ENCODE assay signal across 7 mouse cellular contexts in the genomic region with DNA sequence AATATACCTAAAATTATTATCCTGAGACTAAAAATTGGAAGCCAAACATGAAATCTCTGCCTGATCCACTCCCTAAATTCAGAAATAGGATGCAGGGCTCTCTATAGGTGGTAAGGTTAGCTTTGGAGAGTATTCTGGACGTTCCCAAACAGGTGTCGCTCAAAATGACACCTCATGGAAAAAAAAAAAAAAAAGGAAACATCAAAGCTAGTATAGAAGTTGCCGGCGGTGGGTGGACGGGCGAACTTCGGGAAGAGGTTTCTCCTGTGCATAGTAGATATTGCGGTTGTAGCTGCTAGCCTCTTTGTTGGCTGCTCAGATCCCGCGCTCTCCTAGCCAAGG. TPM values are rescaled to one million over a fixed set of nuclear protein-coding genes. Genes with fewer than 3 reads are reported as not detected.
DNase-seq lines count a peak whose midpoint lies in the region; ATAC-seq and TF ChIP-seq lines count a peak whose summit lies in the region.

No protein-coding gene starts in this region.

- DNase-seq in lung, postnatal 0 days (ENCODE audit: low spot score), result no peak
- no peak for DNase-seq in lung, postnatal 10 days
- no peak for DNase-seq in B cell, adult 2 months

- WGBS in lung, postnatal 0 days, result 1% methylated on average over 10 of the region's 10 CpGs
- under 1% methylated on average over 10 of the region's 10 CpGs for WGBS in forebrain, embryonic 12.5 days
- under 1% methylated on average over 10 of the region's 10 CpGs for WGBS in limb, embryonic 13.5 days
- WGBS in stomach, embryonic 14.5 days, result 2% methylated on average over 10 of the region's 10 CpGs

- no peaks in the 10 kb centered on the region for H3K27me3 ChIP-seq in lung, postnatal 0 days (replicated peaks; ENCODE audit: insufficient read depth, low read length)
- no peaks in the 10 kb centered on the region for H3K27me3 ChIP-seq in forebrain, embryonic 12.5 days
- H3K27me3 ChIP-seq in limb, embryonic 13.5 days, result no peaks in the 10 kb centered on the region
- H3K27me3 ChIP-seq in stomach, embryonic 14.5 days (ENCODE audit: control insufficient read depth, insufficient read depth, low read length), result no peaks in the 10 kb centered on the region

- no peak for TF ChIP-seq EP300 in lung, postnatal 0 days (IDR thresholded peaks at IDR 0.05)

- H3K9ac ChIP-seq in lung, postnatal 0 days (replicated peaks; ENCODE audit: low read depth), result peak overlapping the region; percentile 81
- H3K9ac ChIP-seq in forebrain, embryonic 12.5 days, result peak overlapping the region; percentile 84
- H3K9ac ChIP-seq in limb, embryonic 13.5 days, result peak overlapping the region; percentile 88; the same call in 1 of the 2 replicates
- H3K9ac ChIP-seq in stomach, embryonic 14.5 days (replicated peaks; ENCODE audit: low read depth, low read length), result peak overlapping the region; percentile 66; the same call in 1 of the 2 replicates

- ATAC-seq in lung, postnatal 0 days, result no peak
- ATAC-seq in forebrain, embryonic 12.5 days (ENCODE audit: low FRiP score), result no peak
- no peak for ATAC-seq in limb, embryonic 13.5 days (ENCODE audit: low FRiP score, low read depth)
- no peak for ATAC-seq in stomach, embryonic 14.5 days (ENCODE audit: insufficient number of reproducible peaks, insufficient read depth, low FRiP score, low read depth)
- no peak for ATAC-seq in activated CD4-positive, CD25-positive, alpha-beta regulatory T cell, adult 4 months

- H3K27ac ChIP-seq in lung, postnatal 0 days (ENCODE audit: low read length), result peak overlapping the region; percentile 96
- H3K27ac ChIP-seq in forebrain, embryonic 12.5 days, result peak overlapping the region; percentile 99
- peak overlapping the region; percentile 94; the same call in 1 of the 2 replicates for H3K27ac ChIP-seq in limb, embryonic 13.5 days
- H3K27ac ChIP-seq in stomach, embryonic 14.5 days (ENCODE audit: low read length), result peak overlapping the region; percentile 98; the same call in 1 of the 2 replicates

- no peaks in the 10 kb centered on the region for H3K9me3 ChIP-seq in lung, postnatal 0 days (ENCODE audit: low read length)
- no peaks in the 10 kb centered on the region for H3K9me3 ChIP-seq in forebrain, embryonic 12.5 days
- no peaks in the 10 kb centered on the region for H3K9me3 ChIP-seq in limb, embryonic 13.5 days
- no peaks in the 10 kb centered on the region for H3K9me3 ChIP-seq in stomach, embryonic 14.5 days (ENCODE audit: control insufficient read depth, low read depth, low read length)

- H3K36me3 ChIP-seq in lung, postnatal 0 days (ENCODE audit: insufficient read depth, low read length), result no peaks in the 10 kb centered on the region
- no peaks in the 10 kb centered on the region for H3K36me3 ChIP-seq in forebrain, embryonic 12.5 days (replicated peaks)
- no peaks in the 10 kb centered on the region for H3K36me3 ChIP-seq in limb, embryonic 13.5 days
- H3K36me3 ChIP-seq in stomach, embryonic 14.5 days (ENCODE audit: control insufficient read depth, insufficient read depth, low read length), result no peaks in the 10 kb centered on the region

- no peak for TF ChIP-seq CTCF in lung, postnatal 0 days (IDR thresholded peaks at IDR 0.05)

- H3K4me3 ChIP-seq in lung, postnatal 0 days (ENCODE audit: low read depth, low read length), result peak overlapping the region; percentile 71
- peak overlapping the region; percentile 64 for H3K4me3 ChIP-seq in forebrain, embryonic 12.5 days (replicated peaks)
- H3K4me3 ChIP-seq in limb, embryonic 13.5 days, result peak overlapping the region; percentile 70
- H3K4me3 ChIP-seq in stomach, embryonic 14.5 days (ENCODE audit: low read depth, low read length), result peak overlapping the region; percentile 59

- peak overlapping the region; percentile 60 for H3K4me2 ChIP-seq in lung, postnatal 0 days (replicated peaks; ENCODE audit: low read depth, low read length)
- H3K4me2 ChIP-seq in forebrain, embryonic 12.5 days, result peak overlapping the region; percentile 56
- peak overlapping the region; percentile 65 for H3K4me2 ChIP-seq in limb, embryonic 13.5 days (replicated peaks)
- H3K4me2 ChIP-seq in stomach, embryonic 14.5 days (replicated peaks; ENCODE audit: low read depth, low read length), result peak overlapping the region; percentile 54

- H3K4me1 ChIP-seq in lung, postnatal 0 days (ENCODE audit: insufficient read depth, low read depth, low read length), result peaks cover 24% of the 10 kb centered on the region; the same call in 1 of the 2 replicates
- H3K4me1 ChIP-seq in forebrain, embryonic 12.5 days, result peaks cover 28% of the 10 kb centered on the region
- peaks cover 18% of the 10 kb centered on the region for H3K4me1 ChIP-seq in limb, embryonic 13.5 days
- peaks cover 15% of the 10 kb centered on the region; the same call in 1 of the 2 replicates for H3K4me1 ChIP-seq in stomach, embryonic 14.5 days (ENCODE audit: control insufficient read depth, insufficient read depth, low read length)

RNA-seq across cellular contexts. Expression of a gene that starts 41.1 kb away (rescaled TPM):
- 6.1 and 6.5 TPM in 2 replicates for polyA plus RNA-seq in lung, postnatal 0 days (2015; fragmentation: Nextera tagmentation; extraction: Ambion mirVana)
- polyA plus RNA-seq in forebrain, embryonic 12.5 days (2016; fragmentation: Nextera tagmentation; extraction: Ambion mirVana), result 18.5 and 19.0 TPM in 2 replicates
- 18.0 and 18.5 TPM in 2 replicates for polyA plus RNA-seq in limb, embryonic 13.5 days (2015; fragmentation: Nextera tagmentation; extraction: Ambion mirVana)
- polyA plus RNA-seq in stomach, embryonic 14.5 days (2014; fragmentation: Nextera tagmentation; extraction: Ambion mirVana), result 13.6 and 14.1 TPM in 2 replicates
- 1 to 10 TPM; 7.4 to 7.6 TPM for polyA plus RNA-seq in activated CD4-positive, CD25-positive, alpha-beta regulatory T cell, adult 4 months (2017; shearing (Covaris generic))

RNA-seq across cellular contexts. Expression of a gene that starts 41.2 kb away (rescaled TPM):
- 6.3 and 7.0 TPM in 2 replicates for polyA plus RNA-seq in lung, postnatal 0 days (2015; fragmentation: Nextera tagmentation; extraction: Ambion mirVana)
- polyA plus RNA-seq in forebrain, embryonic 12.5 days (2016; fragmentation: Nextera tagmentation; extraction: Ambion mirVana), result 19.0 and 20.3 TPM in 2 replicates
- 12.6 and 13.0 TPM in 2 replicates for polyA plus RNA-seq in limb, embryonic 13.5 days (2015; fragmentation: Nextera tagmentation; extraction: Ambion mirVana)
- 12.4 and 14.4 TPM in 2 replicates for polyA plus RNA-seq in stomach, embryonic 14.5 days (2014; fragmentation: Nextera tagmentation; extraction: Ambion mirVana)
- 10 to 100 TPM; 11.0 to 11.3 TPM for polyA plus RNA-seq in activated CD4-positive, CD25-positive, alpha-beta regulatory T cell, adult 4 months (2017; shearing (Covaris generic))
